Mouse (Mus musculus): ENCODE results near the gene Mfsd4b2. TPM values are rescaled to one million over a fixed set of nuclear protein-coding genes. Genes with fewer than 3 reads are reported as not detected.

The Mfsd4b2 gene
- polyA plus RNA-seq (2012; rRNA removed), result not detected in 2 replicates

- Histone ChIP-seq H3K4me1 (ENCODE audit: control insufficient read depth, insufficient read depth, insufficient read length) (no peaks in the 10 kb centered on the region; the same call in 1 of the 2 replicates), H3K27ac (ENCODE audit: insufficient read depth, low read length) (no peak within 1 kb of the TSS), H3K36me3 (ENCODE audit: control insufficient read depth, insufficient read depth, low read length) (no peaks in the 10 kb centered on the region), H3K4me3 (ENCODE audit: extremely low read depth, insufficient read depth, insufficient read length) (no peak within 1 kb of the TSS), H3K27me3 (ENCODE audit: control insufficient read depth, insufficient read depth, low read length) (peaks cover 5% of the 10 kb centered on the region)
- DNase-seq (ENCODE audit: low read depth in 1 of 2, low spot score in 2 of 2), result no peak
- 3% methylated on average over 41 of the region's 41 CpGs for WGBS
- TF ChIP-seq CTCF (IDR thresholded peaks at IDR 0.05; ENCODE audit: extremely low read depth, insufficient read depth, insufficient read length, insufficient replicate concordance) (no peak), POLR2A (IDR thresholded peaks at IDR 0.05; ENCODE audit: low read depth, low read length) (no peak)
Measured at GRCm38 (mm10) chr10:39926616-39927139, at the start of gene Mfsd4b2. Mfsd4b2 (minus strand) TSS chr10:39926923.

- no peak for DNase-seq (ENCODE audit: low read depth in 1 of 2, low spot score in 2 of 2)
- TF ChIP-seq CTCF (IDR thresholded peaks at IDR 0.05; ENCODE audit: extremely low read depth, insufficient read depth, insufficient read length, insufficient replicate concordance) (no peak), POLR2A (IDR thresholded peaks at IDR 0.05; ENCODE audit: low read depth, low read length) (no peak)
- H3K27me3 ChIP-seq (ENCODE audit: control insufficient read depth, insufficient read depth, low read length), result no peaks in the 10 kb centered on the region
- no peaks in the 10 kb centered on the region for H3K4me1 ChIP-seq (ENCODE audit: control insufficient read depth, insufficient read depth, insufficient read length)
- 74% methylated on average over 2 of the region's 2 CpGs for WGBS
- H3K4me3 ChIP-seq (ENCODE audit: extremely low read depth, insufficient read depth, insufficient read length), result no peak overlapping the region
- no peak overlapping the region for H3K27ac ChIP-seq (ENCODE audit: insufficient read depth, low read length)
- no peaks in the 10 kb centered on the region for H3K36me3 ChIP-seq (ENCODE audit: control insufficient read depth, insufficient read depth, low read length)
Measured at GRCm38 (mm10) chr10:39975771-39976170, 49.0 kb upstream of the Mfsd4b2 start.

- 66% methylated on average over 11 of the region's 11 CpGs for WGBS
- no peak overlapping the region for H3K4me3 ChIP-seq (ENCODE audit: extremely low read depth, insufficient read depth, insufficient read length)
- DNase-seq (ENCODE audit: low read depth in 1 of 2, low spot score in 2 of 2), result no peak
- no peaks in the 10 kb centered on the region for H3K27me3 ChIP-seq (ENCODE audit: control insufficient read depth, insufficient read depth, low read length)
- no peak for TF ChIP-seq POLR2A (IDR thresholded peaks at IDR 0.05; ENCODE audit: low read depth, low read length)
- H3K27ac ChIP-seq (ENCODE audit: insufficient read depth, low read length), result no peak overlapping the region
- H3K4me1 ChIP-seq (ENCODE audit: control insufficient read depth, insufficient read depth, insufficient read length), result no peaks in the 10 kb centered on the region
- no peaks in the 10 kb centered on the region for H3K36me3 ChIP-seq (ENCODE audit: control insufficient read depth, insufficient read depth, low read length)
Measured at GRCm38 (mm10) chr10:39974982-39975381, 48.3 kb upstream of the Mfsd4b2 start.

GRCm38 (mm10) chr10:39967512-39967911 lies 40.8 kb upstream of the Mfsd4b2 start:
- Histone ChIP-seq H3K4me3 (ENCODE audit: extremely low read depth, insufficient read depth, insufficient read length) (no peak overlapping the region), H3K27ac (ENCODE audit: insufficient read depth, low read length) (no peak overlapping the region), H3K4me1 (ENCODE audit: control insufficient read depth, insufficient read depth, insufficient read length) (no peaks in the 10 kb centered on the region), H3K36me3 (ENCODE audit: control insufficient read depth, insufficient read depth, low read length) (no peaks in the 10 kb centered on the region), H3K27me3 (ENCODE audit: control insufficient read depth, insufficient read depth, low read length) (no peaks in the 10 kb centered on the region)
- TF ChIP-seq CTCF (IDR thresholded peaks at IDR 0.05; ENCODE audit: extremely low read depth, insufficient read depth, insufficient read length, insufficient replicate concordance) (no peak), POLR2A (IDR thresholded peaks at IDR 0.05; ENCODE audit: low read depth, low read length) (no peak)
- 94% methylated on average over 3 of the region's 3 CpGs for WGBS
- DNase-seq (ENCODE audit: low read depth in 1 of 2, low spot score in 2 of 2), result no peak

GRCm38 (mm10) chr10:39961906-39962305 lies 35.2 kb upstream of the Mfsd4b2 start:
- TF ChIP-seq CTCF (IDR thresholded peaks at IDR 0.05; ENCODE audit: extremely low read depth, insufficient read depth, insufficient read length, insufficient replicate concordance) (no peak), POLR2A (IDR thresholded peaks at IDR 0.05; ENCODE audit: low read depth, low read length) (no peak)

GRCm38 (mm10) chr10:39960441-39960822 lies 33.7 kb upstream of the Mfsd4b2 start:
- H3K4me3 ChIP-seq (ENCODE audit: extremely low read depth, insufficient read depth, insufficient read length), result no peak overlapping the region
- no peaks in the 10 kb centered on the region; the same call in 1 of the 2 replicates for H3K27me3 ChIP-seq (ENCODE audit: control insufficient read depth, insufficient read depth, low read length)
- 48% methylated on average over 11 of the region's 11 CpGs for WGBS
- no peak for DNase-seq (ENCODE audit: low read depth in 1 of 2, low spot score in 2 of 2)
- peaks cover 2% of the 10 kb centered on the region; the same call in 1 of the 2 replicates for H3K4me1 ChIP-seq (ENCODE audit: control insufficient read depth, insufficient read depth, insufficient read length)
- no peak overlapping the region for H3K27ac ChIP-seq (ENCODE audit: insufficient read depth, low read length)
- H3K36me3 ChIP-seq (ENCODE audit: control insufficient read depth, insufficient read depth, low read length), result no peaks in the 10 kb centered on the region
- TF ChIP-seq POLR2A (IDR thresholded peaks at IDR 0.05; ENCODE audit: low read depth, low read length) (no peak), CTCF (IDR thresholded peaks at IDR 0.05; ENCODE audit: extremely low read depth, insufficient read depth, insufficient read length, insufficient replicate concordance) (no peak)

More at GRCm38 (mm10) chr10:39961906-39962305, 35.2 kb upstream of the Mfsd4b2 start:
- H3K27ac ChIP-seq (ENCODE audit: insufficient read depth, low read length), result no peak overlapping the region
- H3K27me3 ChIP-seq (ENCODE audit: control insufficient read depth, insufficient read depth, low read length), result no peaks in the 10 kb centered on the region; the same call in 1 of the 2 replicates
- 20% methylated on average over 1 of the region's 1 CpGs for WGBS
- peaks cover 2% of the 10 kb centered on the region; the same call in 1 of the 2 replicates for H3K4me1 ChIP-seq (ENCODE audit: control insufficient read depth, insufficient read depth, insufficient read length)
- no peaks in the 10 kb centered on the region for H3K36me3 ChIP-seq (ENCODE audit: control insufficient read depth, insufficient read depth, low read length)
- no peak overlapping the region for H3K4me3 ChIP-seq (ENCODE audit: extremely low read depth, insufficient read depth, insufficient read length)
- DNase-seq (ENCODE audit: low read depth in 1 of 2, low spot score in 2 of 2), result no peak

GRCm38 (mm10) chr10:39959761-39960440 lies 33.2 kb upstream of the Mfsd4b2 start, which contains the start of gene Mfsd4b3:
Mfsd4b3 (minus strand) TSS chr10:39960153.
- no peaks in the 10 kb centered on the region for H3K36me3 ChIP-seq (ENCODE audit: control insufficient read depth, insufficient read depth, low read length)
- peak; percentile 87 to 92 for DNase-seq (ENCODE audit: low read depth in 1 of 2, low spot score in 2 of 2)
- H3K27me3 ChIP-seq (ENCODE audit: control insufficient read depth, insufficient read depth, low read length), result no peaks in the 10 kb centered on the region; the same call in 1 of the 2 replicates
- TF ChIP-seq POLR2A (IDR thresholded peaks at IDR 0.05; ENCODE audit: low read depth, low read length), result no peak
- peak; percentile 54; the same call in 1 of the 2 replicates for TF ChIP-seq CTCF (IDR thresholded peaks at IDR 0.05; ENCODE audit: extremely low read depth, insufficient read depth, insufficient read length, insufficient replicate concordance)
- under 1% methylated on average over 38 of the region's 38 CpGs for WGBS
- peak within 1 kb of the TSS; percentile 58 for H3K4me3 ChIP-seq (ENCODE audit: extremely low read depth, insufficient read depth, insufficient read length)
- H3K27ac ChIP-seq (ENCODE audit: insufficient read depth, low read length), result peak within 1 kb of the TSS; percentile 32
- H3K4me1 ChIP-seq (ENCODE audit: control insufficient read depth, insufficient read depth, insufficient read length), result peaks cover 2% of the 10 kb centered on the region; the same call in 1 of the 2 replicates

Measured in spleen, adult 2 months (tissue).